Mouse (Mus musculus): Measurements from ENCODE around the gene Hoxc11.

Hoxc11 gene

GRCm38 (mm10) chr15:102981379-102982288, 27.4 kb downstream of the Hoxc11 start:
- no peak for DNase-seq (ENCODE audit: low spot score in 2 of 2)

- DNase-seq (ENCODE audit: low spot score in 2 of 2) = no peak
These were observed 29.5 kb downstream of the Hoxc11 start for GRCm38 (mm10) chr15:102983716-102984115.

- DNase-seq (ENCODE audit: low spot score in 2 of 2) = no peak
These were observed 30.3 kb downstream of the Hoxc11 start for GRCm38 (mm10) chr15:102984521-102984920.

DNA sequence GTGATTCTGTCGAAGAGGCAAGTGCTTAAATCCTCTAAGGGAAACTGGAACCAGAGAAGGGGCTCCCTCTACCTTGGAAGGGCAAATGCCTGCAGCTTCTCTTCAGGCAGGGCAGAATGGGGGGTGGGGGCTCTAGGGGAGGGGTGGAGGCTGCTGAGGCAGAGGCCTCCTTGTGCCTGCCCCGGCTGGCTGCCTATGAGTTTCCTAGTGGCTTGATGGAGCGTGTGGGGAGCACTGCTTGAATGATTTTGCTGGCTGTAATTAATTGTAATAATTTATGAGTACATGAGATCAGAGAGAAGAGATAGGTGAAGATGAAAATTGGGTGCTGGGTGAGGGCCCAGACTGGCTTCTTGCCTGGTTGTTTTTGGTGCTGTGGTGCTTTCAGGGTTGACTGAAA, 30.7 kb downstream of the Hoxc11 start:
- DNase-seq (ENCODE audit: low spot score in 2 of 2) = no peak

GRCm38 (mm10) chr15:102987124-102987833, 33.1 kb downstream of the Hoxc11 start:
- peak in 1 of 2 experiments; percentile 84 for DNase-seq (ENCODE audit: low spot score in 2 of 2)

DNA sequence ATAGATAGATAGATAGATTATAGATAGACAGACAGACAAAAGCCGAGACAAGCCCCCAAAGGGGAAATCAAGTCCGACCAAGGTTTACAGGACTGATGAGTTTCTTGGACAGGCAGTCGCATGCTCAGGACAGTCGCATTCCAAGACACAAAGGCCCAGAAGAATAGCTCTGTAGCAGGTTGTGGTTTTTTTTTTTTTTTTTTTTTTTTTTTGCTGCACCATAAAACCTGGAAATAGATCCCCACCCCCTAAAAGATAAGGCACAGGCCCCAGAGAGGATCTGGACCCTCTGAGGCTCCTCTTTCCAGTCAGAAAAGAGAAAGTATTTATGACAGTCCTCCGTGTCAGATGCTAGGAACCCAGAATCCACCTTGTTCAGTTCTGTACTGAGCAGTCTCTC, 33.9 kb downstream of the Hoxc11 start:
- DNase-seq (ENCODE audit: low spot score in 2 of 2) = no peak

DNA sequence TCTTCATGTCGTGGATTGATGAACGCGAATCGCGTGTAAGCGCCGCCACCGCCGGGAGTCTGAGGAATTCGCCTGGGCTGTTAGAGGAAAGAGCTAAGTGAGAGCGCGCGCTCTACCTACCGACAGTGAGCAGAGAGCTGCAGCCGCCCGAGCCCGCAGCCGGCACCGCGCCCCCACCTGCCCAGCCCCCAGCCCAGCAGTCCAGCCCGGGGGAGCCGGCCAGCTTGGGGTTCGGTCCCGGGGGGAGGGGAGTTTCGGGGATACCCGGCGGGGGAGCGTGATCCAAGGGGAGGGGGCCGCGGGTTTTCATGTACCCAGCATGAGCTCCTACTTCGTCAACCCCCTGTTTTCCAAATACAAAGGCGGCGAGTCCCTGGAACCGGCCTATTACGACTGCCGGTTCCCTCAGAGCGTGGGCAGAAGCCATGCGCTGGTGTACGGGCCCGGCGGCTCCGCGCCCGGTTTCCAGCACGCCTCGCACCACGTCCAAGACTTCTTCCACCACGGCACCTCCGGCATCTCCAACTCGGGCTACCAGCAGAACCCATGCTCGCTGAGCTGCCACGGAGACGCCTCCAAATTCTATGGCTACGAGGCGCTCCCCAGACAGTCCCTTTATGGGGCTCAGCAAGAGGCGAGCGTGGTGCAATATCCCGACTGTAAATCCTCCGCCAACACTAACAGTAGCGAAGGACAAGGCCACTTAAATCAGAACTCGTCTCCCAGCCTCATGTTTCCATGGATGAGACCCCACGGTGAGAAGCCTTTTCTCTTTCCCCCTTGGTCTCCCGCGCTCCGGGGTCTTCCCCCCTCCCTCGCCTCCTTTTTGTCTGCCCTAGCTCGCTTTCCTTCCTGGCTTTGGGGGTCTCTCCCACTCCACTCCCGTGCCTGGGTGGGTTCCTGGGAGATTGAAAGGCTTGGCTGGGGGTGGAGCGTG, 36.5 kb downstream of the Hoxc11 start, which contains the start of gene Hoxc8:
Hoxc8 (plus strand) TSS at position 147 of the 937 bp plus-strand sequence.
- DNase-seq (ENCODE audit: low spot score in 2 of 2) = no peak

- no peak for DNase-seq (ENCODE audit: low spot score in 2 of 2)
These were observed 37.6 kb downstream of the Hoxc11 start for GRCm38 (mm10) chr15:102991782-102992181.

GRCm38 (mm10) chr15:102992206-102992605, 38.0 kb downstream of the Hoxc11 start:
- no peak for DNase-seq (ENCODE audit: low spot score in 2 of 2)

DNA sequence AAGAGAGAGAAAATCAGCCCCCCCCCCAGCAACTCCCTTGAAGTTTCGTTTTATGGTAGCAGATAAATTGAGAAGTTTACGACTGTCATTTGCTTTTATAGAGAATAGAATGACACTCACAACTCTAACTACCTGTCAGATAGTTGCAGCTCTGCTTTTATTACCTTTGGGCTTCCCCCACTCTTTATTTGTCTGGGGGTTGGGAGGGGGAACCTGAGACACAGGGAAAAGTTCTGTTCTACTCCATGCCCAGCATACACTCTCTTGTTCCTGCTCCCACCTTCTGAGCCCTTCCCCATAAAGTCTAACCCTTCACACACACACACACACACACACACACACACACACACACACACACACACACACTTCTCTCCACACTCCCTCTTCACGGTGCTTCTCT, 38.6 kb downstream of the Hoxc11 start:
- no peak for DNase-seq (ENCODE audit: low spot score in 2 of 2)

DNA sequence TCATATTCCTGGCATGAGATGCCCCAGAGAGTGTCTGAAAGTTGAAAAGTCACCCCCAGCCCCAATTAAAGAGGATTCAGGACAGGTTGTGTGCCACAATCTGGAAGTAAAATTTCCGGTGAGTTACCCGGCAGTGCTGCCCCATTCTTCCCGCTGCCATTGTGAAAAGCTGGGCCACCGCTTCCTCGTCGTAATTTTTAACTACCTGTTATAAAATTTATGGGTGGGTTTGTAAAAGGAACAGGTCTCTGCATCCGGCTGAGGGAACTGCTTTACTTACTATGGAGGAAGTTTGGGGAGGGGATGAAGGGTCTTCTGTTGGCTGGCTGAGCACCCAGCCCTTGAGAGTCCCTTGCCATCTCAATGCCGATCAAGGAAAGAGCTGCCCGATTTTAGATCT, 42.3 kb downstream of the Hoxc11 start:
- DNase-seq (ENCODE audit: low spot score in 2 of 2) = no peak

- no peak for DNase-seq (ENCODE audit: low spot score in 2 of 2)
These were observed 43.2 kb downstream of the Hoxc11 start for GRCm38 (mm10) chr15:102997431-102997830.

DNA sequence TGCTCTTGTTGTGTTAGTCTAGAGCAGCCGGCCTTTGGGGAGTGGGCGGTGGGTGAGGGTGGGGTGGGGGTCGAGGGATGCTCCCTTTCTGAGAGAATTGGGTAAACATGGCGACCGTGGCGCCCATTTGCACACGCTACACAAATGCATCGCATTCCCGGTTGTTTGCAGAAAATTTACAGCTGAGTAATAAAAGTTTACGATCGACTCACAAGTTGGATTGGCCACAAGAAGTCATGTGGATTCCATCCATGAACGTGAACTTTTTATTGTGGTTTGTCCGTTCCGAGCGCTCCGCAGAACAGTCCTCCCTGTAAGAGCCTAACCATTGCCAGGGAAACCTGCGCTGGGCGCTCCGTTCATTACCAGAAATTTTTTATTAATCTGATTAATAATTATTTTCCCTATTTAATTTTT, 43.7 kb downstream of the Hoxc11 start, which contains the start of gene Hoxc6:
Hoxc6 (plus strand) TSS at position 319 of the 417 bp plus-strand sequence.
- DNase-seq (ENCODE audit: low spot score in 2 of 2) = no peak

GRCm38 (mm10) chr15:102998608-102999182, 44.5 kb downstream of the Hoxc11 start:
- no peak for DNase-seq (ENCODE audit: low spot score in 2 of 2)

GRCm38 (mm10) chr15:102999183-102999831, 45.1 kb downstream of the Hoxc11 start:
- no peak for DNase-seq (ENCODE audit: low spot score in 2 of 2)

DNA sequence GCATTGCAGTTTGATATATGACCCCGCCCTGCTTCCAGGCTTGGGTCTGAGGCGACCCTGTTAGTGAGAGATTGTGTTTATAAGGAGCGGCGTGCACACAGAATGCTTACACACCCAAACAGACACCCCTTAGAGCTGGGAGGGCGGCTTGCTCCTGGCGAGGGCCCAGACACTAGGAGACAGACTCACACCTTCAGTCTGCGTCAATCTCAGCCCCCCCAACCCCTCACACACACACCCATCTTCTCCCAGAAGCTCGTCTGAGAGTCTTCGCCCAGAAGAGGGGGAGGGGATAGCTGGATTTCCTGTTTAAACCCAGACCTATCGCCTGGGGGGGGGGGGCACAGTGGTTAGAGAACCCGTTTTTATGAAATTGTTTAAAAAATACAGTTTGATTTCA, 45.7 kb downstream of the Hoxc11 start:
- no peak for DNase-seq (ENCODE audit: low spot score in 2 of 2)

DNA sequence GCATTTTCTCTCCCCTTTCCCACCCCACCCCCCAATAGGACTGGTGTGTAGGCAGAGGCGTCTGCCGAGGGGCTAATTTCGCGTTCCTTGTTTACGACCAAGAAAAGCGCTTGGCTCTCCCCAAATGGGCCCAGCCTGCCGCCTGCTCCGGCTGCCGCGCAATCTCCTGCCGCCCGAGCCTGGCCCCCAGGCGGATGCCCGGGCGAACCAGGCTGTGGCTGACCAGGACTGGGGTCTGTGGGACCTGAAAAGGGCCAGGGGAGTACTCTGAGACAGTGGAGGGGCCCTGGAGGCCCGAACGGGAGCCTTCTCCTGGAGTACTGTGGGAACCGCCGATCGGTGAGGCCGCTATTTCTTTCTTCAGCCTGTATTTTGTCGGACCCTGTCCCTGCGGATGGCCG, 46.3 kb downstream of the Hoxc11 start:
- no peak for DNase-seq (ENCODE audit: low spot score in 2 of 2)

DNA sequence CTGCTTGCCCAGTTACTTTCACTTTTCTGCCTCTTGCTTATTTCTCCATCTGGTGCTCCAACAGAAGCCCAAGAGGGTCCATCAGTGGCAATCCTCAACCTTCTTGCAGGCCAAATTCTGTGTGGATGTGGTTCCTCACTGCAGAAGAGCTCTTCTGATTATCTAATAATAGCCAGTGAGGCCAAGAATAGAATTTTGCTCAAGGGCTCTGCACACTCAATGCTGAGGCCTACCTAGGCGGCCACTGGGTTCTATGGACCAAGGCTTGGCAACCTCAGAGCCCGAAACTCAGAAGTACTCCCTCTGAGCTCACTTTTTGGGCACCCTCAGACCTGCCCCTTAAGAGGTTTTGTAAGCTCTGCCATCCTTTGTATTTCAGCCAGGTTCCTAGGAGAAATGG, 47.1 kb downstream of the Hoxc11 start:
- no peak for DNase-seq (ENCODE audit: low spot score in 2 of 2)

- DNase-seq (ENCODE audit: low spot score in 2 of 2) = no peak
These were observed 47.9 kb downstream of the Hoxc11 start for GRCm38 (mm10) chr15:103002156-103002555.

DNA sequence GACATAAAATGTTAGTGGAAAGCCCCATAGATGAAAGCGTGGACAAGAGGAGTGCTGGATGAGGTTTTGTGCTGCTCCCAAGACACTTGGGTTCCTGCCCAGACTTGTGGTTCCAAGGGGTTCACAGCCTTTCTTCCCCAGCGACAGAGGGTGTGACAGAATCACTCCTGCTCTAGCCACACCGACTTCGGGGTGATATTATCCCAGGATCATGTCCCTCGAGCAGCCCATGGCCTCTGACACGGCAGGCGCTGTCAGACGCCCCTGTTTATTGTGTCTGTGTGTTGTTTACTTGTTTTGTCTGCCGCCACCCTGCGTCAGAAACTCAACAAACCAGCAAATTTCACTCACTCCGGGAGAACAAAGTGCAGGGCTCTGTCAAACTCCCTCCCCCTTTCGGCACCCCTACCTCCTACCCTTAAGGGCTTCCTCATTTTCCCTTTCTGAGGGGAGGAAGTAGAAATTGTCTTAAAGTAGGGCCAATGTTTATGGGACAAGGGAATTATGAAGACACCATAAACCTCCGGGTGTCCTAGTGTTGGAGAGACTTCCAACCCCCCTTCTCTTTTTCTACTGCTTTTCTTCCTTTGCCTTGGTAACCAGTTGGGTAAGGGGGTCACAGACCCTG, 48.7 kb downstream of the Hoxc11 start:
- DNase-seq (ENCODE audit: low spot score in 2 of 2) = no peak
